Mouse (Mus musculus): ENCODE results near the gene 6430571L13Rik. TPM values are rescaled to one million over a fixed set of nuclear protein-coding genes. Genes with fewer than 3 reads are reported as not detected.
A peak's percentile ranks its signal among the peaks of the same experiment; 100 is the strongest.

The 6430571L13Rik gene
- polyA plus RNA-seq, 1 experiment, result 1.2 TPM

DNA sequence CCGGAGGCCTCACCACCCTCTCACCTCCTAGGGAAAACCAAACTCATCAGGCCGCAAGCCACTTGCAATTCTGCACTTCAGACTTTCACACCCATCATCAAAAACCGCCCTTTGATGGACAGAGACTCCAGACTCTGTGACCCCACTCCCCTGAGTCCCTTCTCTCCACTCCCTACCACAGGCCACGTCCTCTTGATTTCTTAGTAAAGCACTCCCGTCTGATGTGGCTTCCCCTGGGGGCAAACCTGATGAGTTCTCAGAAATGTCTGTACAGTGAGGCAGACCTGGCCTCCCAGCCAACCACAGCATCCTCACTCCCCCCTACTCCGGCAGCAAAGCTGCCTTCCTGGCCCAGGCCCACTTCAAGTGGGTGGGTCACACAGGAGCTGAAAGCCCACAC, 6.0 kb upstream of the 6430571L13Rik start:
- H3K4me1 ChIP-seq (replicated peaks; ENCODE audit: control insufficient read depth, insufficient read depth, low read length), result peaks cover 32% of the 10 kb centered on the region
- 12% methylated on average over 6 of the region's 6 CpGs for WGBS
- peak overlapping the region; percentile 31; the same call in 1 of the 2 replicates for H3K27ac ChIP-seq (ENCODE audit: control insufficient read depth, insufficient read depth, low read length)
- H3K4me3 ChIP-seq (ENCODE audit: control insufficient read depth, insufficient read depth, low read length), result no peak overlapping the region
- H3K36me3 ChIP-seq (ENCODE audit: control insufficient read depth, insufficient read depth, low read length), result no peaks in the 10 kb centered on the region
- H3K27me3 ChIP-seq (ENCODE audit: control insufficient read depth, insufficient read depth, low read length), result no peaks in the 10 kb centered on the region
- DNase-seq, result peak; percentile 47
- TF ChIP-seq POLR2A (IDR thresholded peaks at IDR 0.05; ENCODE audit: control insufficient read depth, extremely low read depth, insufficient read depth, low read length, poor library complexity), result no peak
- no peak for TF ChIP-seq CTCF (IDR thresholded peaks at IDR 0.05; ENCODE audit: borderline replicate concordance, control insufficient read depth, extremely low read depth, insufficient read depth, low read length, poor library complexity)

DNA sequence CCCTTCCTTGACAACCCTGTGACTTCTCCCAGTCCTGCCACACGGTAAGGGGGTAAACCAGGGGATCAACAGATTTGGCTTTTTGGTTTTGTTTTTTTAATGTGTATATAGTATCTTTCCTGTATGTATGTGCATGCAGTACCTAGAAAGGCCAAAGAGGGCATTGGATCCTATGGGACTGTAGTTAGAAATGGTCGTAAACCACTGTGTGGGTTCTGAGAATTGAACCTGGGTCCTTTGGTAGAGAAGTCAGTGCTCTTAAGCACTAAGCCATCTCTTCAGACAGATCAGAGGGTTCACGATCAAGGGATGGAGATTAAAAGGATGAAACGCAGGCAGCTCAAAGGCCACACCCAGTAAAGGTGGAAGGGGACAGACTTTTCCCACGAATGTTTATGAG, 5.4 kb upstream of the 6430571L13Rik start:
- Histone ChIP-seq H3K4me3 (ENCODE audit: control insufficient read depth, insufficient read depth, low read length) (no peak overlapping the region), H3K36me3 (ENCODE audit: control insufficient read depth, insufficient read depth, low read length) (no peaks in the 10 kb centered on the region), H3K4me1 (replicated peaks; ENCODE audit: control insufficient read depth, insufficient read depth, low read length) (peaks cover 32% of the 10 kb centered on the region), H3K27ac (ENCODE audit: control insufficient read depth, insufficient read depth, low read length) (no peak overlapping the region), H3K27me3 (ENCODE audit: control insufficient read depth, insufficient read depth, low read length) (no peaks in the 10 kb centered on the region)
- DNase-seq, result no peak
- 50% methylated on average over 5 of the region's 5 CpGs for WGBS
- no peak for TF ChIP-seq CTCF (IDR thresholded peaks at IDR 0.05; ENCODE audit: borderline replicate concordance, control insufficient read depth, extremely low read depth, insufficient read depth, low read length, poor library complexity)
- TF ChIP-seq POLR2A (IDR thresholded peaks at IDR 0.05; ENCODE audit: control insufficient read depth, extremely low read depth, insufficient read depth, low read length, poor library complexity), result no peak

DNA sequence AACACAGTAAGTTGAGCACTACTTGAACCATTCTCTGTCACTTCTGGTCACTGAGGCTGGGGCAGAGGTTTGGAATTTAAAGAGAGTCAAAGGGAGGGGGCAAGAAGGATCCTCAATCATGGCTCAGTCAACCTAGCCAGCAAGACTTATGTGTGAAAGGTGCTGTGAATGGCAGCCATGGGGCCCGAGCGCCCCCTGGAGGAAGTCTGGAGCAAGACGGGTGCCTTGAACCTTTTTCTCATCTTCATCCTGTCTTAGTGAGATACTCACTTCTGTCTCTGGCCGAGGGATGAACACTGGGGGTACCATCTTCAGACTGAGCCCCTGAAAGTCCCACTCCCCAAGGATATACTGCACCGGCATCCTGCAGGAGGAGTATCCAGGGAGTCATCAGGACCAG, 4.5 kb upstream of the 6430571L13Rik start:
- 9% methylated on average over 5 of the region's 5 CpGs for WGBS
- no peaks in the 10 kb centered on the region for H3K27me3 ChIP-seq (ENCODE audit: control insufficient read depth, insufficient read depth, low read length)

DNA sequence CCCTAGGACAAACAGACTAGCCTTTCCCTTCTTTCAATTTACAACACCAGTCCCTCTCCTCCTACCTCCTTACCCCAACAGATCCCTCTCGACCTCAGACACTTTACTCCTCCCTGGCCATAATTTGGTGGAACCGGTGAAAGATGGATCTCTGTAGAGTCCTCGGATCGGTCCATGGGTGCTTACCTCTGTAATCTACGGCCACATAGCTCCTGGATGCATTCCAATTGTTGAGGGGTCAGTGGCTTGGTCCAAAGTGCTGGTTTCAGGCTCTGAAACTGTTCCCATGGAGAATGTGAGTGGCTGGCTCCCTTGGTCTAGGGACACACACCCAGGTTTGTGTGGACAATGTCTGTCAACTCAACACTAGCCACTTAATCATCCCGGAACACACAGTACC, 4.0 kb upstream of the 6430571L13Rik start:
- WGBS, result 91% methylated on average over 6 of the region's 6 CpGs
- H3K27ac ChIP-seq (ENCODE audit: control insufficient read depth, insufficient read depth, low read length), result no peak overlapping the region
- TF ChIP-seq CTCF (IDR thresholded peaks at IDR 0.05; ENCODE audit: borderline replicate concordance, control insufficient read depth, extremely low read depth, insufficient read depth, low read length, poor library complexity) (no peak), POLR2A (IDR thresholded peaks at IDR 0.05; ENCODE audit: control insufficient read depth, extremely low read depth, insufficient read depth, low read length, poor library complexity) (no peak)
- H3K27me3 ChIP-seq (ENCODE audit: control insufficient read depth, insufficient read depth, low read length), result no peaks in the 10 kb centered on the region
- DNase-seq, result no peak
- no peak overlapping the region for H3K4me3 ChIP-seq (ENCODE audit: control insufficient read depth, insufficient read depth, low read length)
- peaks cover 43% of the 10 kb centered on the region for H3K4me1 ChIP-seq (replicated peaks; ENCODE audit: control insufficient read depth, insufficient read depth, low read length)
- no peaks in the 10 kb centered on the region for H3K36me3 ChIP-seq (ENCODE audit: control insufficient read depth, insufficient read depth, low read length)

More for the DNA sequence above, 4.5 kb upstream of the 6430571L13Rik start:
- peak; percentile 80; the same call in 1 of the 2 replicates for TF ChIP-seq CTCF (IDR thresholded peaks at IDR 0.05; ENCODE audit: borderline replicate concordance, control insufficient read depth, extremely low read depth, insufficient read depth, low read length, poor library complexity)
- TF ChIP-seq POLR2A (IDR thresholded peaks at IDR 0.05; ENCODE audit: control insufficient read depth, extremely low read depth, insufficient read depth, low read length, poor library complexity), result no peak
- H3K4me3 ChIP-seq (ENCODE audit: control insufficient read depth, insufficient read depth, low read length), result no peak overlapping the region
- peaks cover 38% of the 10 kb centered on the region for H3K4me1 ChIP-seq (replicated peaks; ENCODE audit: control insufficient read depth, insufficient read depth, low read length)
- no peaks in the 10 kb centered on the region for H3K36me3 ChIP-seq (ENCODE audit: control insufficient read depth, insufficient read depth, low read length)
- no peak overlapping the region for H3K27ac ChIP-seq (ENCODE audit: control insufficient read depth, insufficient read depth, low read length)
- DNase-seq, result peak; percentile 75

DNA sequence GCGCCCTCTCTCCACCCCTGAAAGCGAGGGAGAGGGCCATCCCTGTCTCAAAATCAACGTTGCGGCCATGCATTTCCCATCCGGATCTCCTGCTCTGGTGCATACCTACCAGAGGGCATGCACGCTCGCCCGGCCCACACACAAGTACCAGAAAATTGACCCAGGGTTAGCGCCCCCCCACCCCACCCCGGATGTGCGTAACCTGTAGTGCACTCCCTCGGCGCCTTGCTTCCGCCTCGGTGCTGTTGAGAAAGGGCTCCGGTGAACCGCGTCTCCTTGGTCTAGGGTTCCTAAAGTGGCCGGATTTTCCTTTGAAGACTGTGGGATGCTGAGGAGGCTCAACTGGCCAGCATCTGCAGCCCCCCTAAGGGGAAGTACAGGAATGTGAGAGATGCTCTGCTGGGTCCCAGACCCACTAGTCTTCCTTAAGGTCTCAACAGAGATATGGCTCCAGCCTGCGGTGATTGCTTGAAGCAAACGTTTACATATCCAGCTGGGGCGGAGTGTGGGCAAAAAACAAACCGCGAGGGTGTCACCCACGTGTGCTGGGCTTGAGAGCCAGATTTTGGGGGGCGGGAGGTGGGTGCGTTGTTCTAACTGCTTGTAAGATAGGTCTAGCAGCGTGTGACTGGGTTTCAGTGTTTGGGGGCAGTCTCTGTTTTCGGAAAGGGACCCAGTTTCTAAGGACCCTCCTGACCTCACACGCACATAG, 2.1 kb upstream of the 6430571L13Rik start, which contains the start of gene Hemk1:
TSS of gene Hemk1 (minus strand) at position 179 of the 712 bp plus-strand sequence.
- WGBS, result 4% methylated on average over 30 of the region's 30 CpGs
- H3K36me3 ChIP-seq (ENCODE audit: control insufficient read depth, insufficient read depth, low read length), result no peaks in the 10 kb centered on the region
- TF ChIP-seq CTCF (IDR thresholded peaks at IDR 0.05; ENCODE audit: borderline replicate concordance, control insufficient read depth, extremely low read depth, insufficient read depth, low read length, poor library complexity) (no peak), POLR2A (IDR thresholded peaks at IDR 0.05; ENCODE audit: control insufficient read depth, extremely low read depth, insufficient read depth, low read length, poor library complexity) (0 out of 2 replicates have a peak, but pooled peaks have one; percentile 40)
- no peaks in the 10 kb centered on the region for H3K27me3 ChIP-seq (ENCODE audit: control insufficient read depth, insufficient read depth, low read length)
- H3K4me1 ChIP-seq (replicated peaks; ENCODE audit: control insufficient read depth, insufficient read depth, low read length), result peaks cover 40% of the 10 kb centered on the region
- peak; percentile 71 for DNase-seq
- H3K27ac ChIP-seq (ENCODE audit: control insufficient read depth, insufficient read depth, low read length), result no peak within 1 kb of the TSS; the same call in 1 of the 2 replicates
- H3K4me3 ChIP-seq (ENCODE audit: control insufficient read depth, insufficient read depth, low read length), result peak within 1 kb of the TSS; percentile 72

DNA sequence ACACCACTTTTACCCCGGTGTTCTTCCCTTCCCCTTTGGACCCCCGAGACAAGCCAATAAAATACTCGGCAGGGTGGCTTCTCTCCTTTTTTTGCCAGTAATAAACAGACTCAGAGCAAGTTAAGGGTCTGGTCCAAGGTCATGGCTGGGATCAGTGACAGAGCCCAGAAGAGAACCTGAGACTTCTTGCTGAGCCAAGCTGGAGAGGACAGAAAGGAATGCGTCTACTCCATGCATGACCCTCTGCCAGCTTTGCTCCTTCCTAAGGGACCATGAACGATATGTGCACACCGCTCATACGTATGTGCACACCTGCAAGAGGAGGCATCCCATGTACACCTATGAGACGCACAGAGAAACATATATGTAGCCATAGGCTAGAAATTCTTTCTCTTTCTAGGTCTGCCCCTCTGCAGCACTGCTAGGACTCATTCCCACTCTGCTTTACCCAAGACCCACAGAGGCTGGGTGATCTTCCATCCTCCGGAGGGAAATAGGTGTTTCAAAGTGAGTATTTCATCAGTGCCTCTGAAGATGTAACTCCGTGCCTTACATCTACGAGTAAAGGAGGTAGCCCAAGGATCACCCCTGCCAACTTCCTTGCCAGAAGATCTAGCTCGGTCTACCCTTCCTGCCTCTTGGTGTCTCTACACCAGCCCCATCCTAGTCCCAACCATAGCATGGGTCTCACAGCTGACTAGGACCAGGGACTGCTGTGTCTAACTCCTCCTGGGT, 676 bp downstream of the 6430571L13Rik start:
- no peak for DNase-seq
- no peak overlapping the region for H3K27ac ChIP-seq (ENCODE audit: control insufficient read depth, insufficient read depth, low read length)

More for the DNA sequence above, 676 bp downstream of the 6430571L13Rik start:
- no peaks in the 10 kb centered on the region for H3K36me3 ChIP-seq (ENCODE audit: control insufficient read depth, insufficient read depth, low read length)
- TF ChIP-seq CTCF (IDR thresholded peaks at IDR 0.05; ENCODE audit: borderline replicate concordance, control insufficient read depth, extremely low read depth, insufficient read depth, low read length, poor library complexity) (no peak), POLR2A (IDR thresholded peaks at IDR 0.05; ENCODE audit: control insufficient read depth, extremely low read depth, insufficient read depth, low read length, poor library complexity) (no peak)
- H3K4me1 ChIP-seq (replicated peaks; ENCODE audit: control insufficient read depth, insufficient read depth, low read length), result peaks cover 26% of the 10 kb centered on the region
- H3K27me3 ChIP-seq (ENCODE audit: control insufficient read depth, insufficient read depth, low read length), result no peaks in the 10 kb centered on the region
- 58% methylated on average over 12 of the region's 12 CpGs for WGBS
- peak overlapping the region; percentile 51 for H3K4me3 ChIP-seq (ENCODE audit: control insufficient read depth, insufficient read depth, low read length)
